Mouse (Mus musculus) myocyte (in vitro differentiated cells): ENCODE data around the gene Eps8l1. TPM values are rescaled to one million over a fixed set of nuclear protein-coding genes. Genes with fewer than 3 reads are reported as not detected.

Source experiments
- H3K27me3 ChIP-seq: one replicate; pipeline ENCODE4 v1.6.1; 2011; ENCODE audit not compliant: control insufficient read depth, insufficient read depth, insufficient read length
- H3K36me3 ChIP-seq: one replicate; pipeline ENCODE4 v1.6.1; 2011; ENCODE audit not compliant: control insufficient read depth, insufficient read depth
- H3K4me2 ChIP-seq: one replicate; pipeline ENCODE4 v1.6.1; 2011; ENCODE audit warnings: low read depth, control low read depth
- H3K4me3 ChIP-seq: one replicate; pipeline ENCODE4 v1.5.1; 2011; ENCODE audit warnings: mild to moderate bottlenecking, control low read depth, moderate library complexity
- H3K79me2 ChIP-seq: one replicate; pipeline ENCODE4 v1.6.1; 2011; ENCODE audit not compliant: control insufficient read depth, insufficient read depth
- H3ac ChIP-seq: one replicate; pipeline ENCODE4 v1.6.1; 2011; ENCODE audit not compliant: control insufficient read depth, insufficient read length
- CEBPB ChIP-seq: IDR thresholded peaks from 2 replicates; pipeline ENCODE4 v1.6.1; 2011; ENCODE audit warnings: mild to moderate bottlenecking, moderate library complexity; ENCODE audit not compliant: poor library complexity, insufficient read depth, severe bottlenecking
- E2F4 ChIP-seq: IDR thresholded peaks from one replicate; pipeline ENCODE4 v1.6.1; 2011; ENCODE audit warnings: mild to moderate bottlenecking, control low read depth, moderate library complexity; ENCODE audit not compliant: insufficient read depth
- MAX ChIP-seq: IDR thresholded peaks from one replicate; pipeline ENCODE4 v1.6.1; 2011; ENCODE audit warnings: low read depth, mild to moderate bottlenecking, control low read depth
- MYOD1 ChIP-seq, 3 experiments: IDR thresholded peaks; one replicate each; pipeline ENCODE4 v1.6.1; 2011; ENCODE audit warnings: control low read depth in 2 of 3, low read depth in 2 of 3, mild to moderate bottlenecking in 2 of 3, moderate library complexity in 1 of 3; ENCODE audit not compliant: insufficient read length in 2 of 3, control insufficient read depth in 1 of 3
- MYOG ChIP-seq, 3 experiments: IDR thresholded peaks; one replicate each; pipeline ENCODE4 v1.6.1; 2011; ENCODE audit warnings: control low read depth in 2 of 3, low read depth in 2 of 3, mild to moderate bottlenecking in 2 of 3; ENCODE audit not compliant: insufficient read length in 2 of 3, control insufficient read depth in 1 of 3, insufficient read depth in 1 of 3
- POLR2A ChIP-seq: IDR thresholded peaks from one replicate; pipeline ENCODE4 v1.6.1; 2011; ENCODE audit warnings: low read depth, mild to moderate bottlenecking, control low read depth, moderate library complexity; ENCODE audit not compliant: insufficient read length
- POLR2AphosphoS2 ChIP-seq: IDR thresholded peaks from one replicate; pipeline ENCODE4 v1.6.1; 2011; ENCODE audit warnings: low read depth, control low read depth; ENCODE audit not compliant: insufficient read length
- REST ChIP-seq: IDR thresholded peaks from one replicate; pipeline ENCODE4 v1.6.1; 2011; ENCODE audit warnings: mild to moderate bottlenecking, control low read depth, moderate library complexity; ENCODE audit not compliant: insufficient read depth, insufficient read length
- SRF ChIP-seq: IDR thresholded peaks from one replicate; pipeline ENCODE4 v1.6.1; 2011; ENCODE audit warnings: low read depth; ENCODE audit not compliant: control insufficient read depth, insufficient read length
- TCF12 ChIP-seq: IDR thresholded peaks from one replicate; pipeline ENCODE4 v1.6.1; 2011; ENCODE audit warnings: mild to moderate bottlenecking, control low read depth; ENCODE audit not compliant: poor library complexity, insufficient read depth, severe bottlenecking
- TCF3 ChIP-seq: IDR thresholded peaks from one replicate; pipeline ENCODE4 v1.6.1; 2011; ENCODE audit warnings: low read depth, control low read depth; ENCODE audit not compliant: insufficient read length
- USF1 ChIP-seq: IDR thresholded peaks from one replicate; pipeline ENCODE4 v1.6.1; 2011; ENCODE audit warnings: low read depth, mild to moderate bottlenecking, control low read depth, moderate library complexity
- polyA plus RNA-seq: library from polyadenylated mRNA; unstranded; fragments of >200 nt; fragmentation: generic; extraction: Trizol; gene quantifications from one replicate; pipeline ENCODE4 v1.2.1, GENCODE M21; 2012; ENCODE audit warnings: missing spikeins

Gene Eps8l1
- polyA plus RNA-seq, 1 experiment: 0.12 TPM

DNA sequence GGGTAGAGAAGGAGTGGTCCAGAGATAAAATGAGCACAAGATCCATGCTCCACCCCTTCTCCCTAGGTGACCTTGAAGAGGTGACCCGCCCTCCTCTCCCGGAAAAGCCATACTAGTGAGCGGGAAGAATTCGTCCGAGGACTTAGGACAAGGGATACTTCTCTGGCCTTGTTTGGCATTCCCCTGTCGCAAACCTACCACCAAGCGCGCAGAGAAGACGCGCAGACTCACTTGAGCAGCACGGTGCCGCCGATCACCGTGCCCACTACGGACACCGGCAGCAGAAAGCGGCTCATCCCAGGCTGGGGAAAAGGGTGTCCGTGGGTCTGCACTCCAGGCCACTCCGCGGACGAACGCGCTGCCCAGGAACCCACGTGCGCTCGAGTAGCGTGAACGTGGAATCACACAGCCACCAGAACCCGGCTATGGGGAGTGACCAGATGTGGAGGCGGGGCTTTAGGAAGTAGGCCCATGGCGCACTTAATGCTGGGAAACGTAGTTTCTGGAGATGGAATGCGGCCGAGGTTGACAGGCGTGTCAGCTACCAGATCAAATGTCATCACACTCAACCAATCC, 15.2 kb upstream of the Eps8l1 start, which contains the start of gene Rdh13:
TSS of gene Rdh13 (minus strand) at position 434 of the 576 bp plus-strand sequence.
- Histone ChIP-seq H3K79me2 (peaks cover 13% of the 10 kb centered on the region), H3K27me3 (no peaks in the 10 kb centered on the region), H3ac (peak within 1 kb of the TSS; percentile 84), H3K4me3 (peak within 1 kb of the TSS; percentile 69), H3K36me3 (peaks cover 9% of the 10 kb centered on the region), H3K4me2 (peak within 1 kb of the TSS; percentile 78)
- peak; percentile 11 for TF ChIP-seq MAX
- TF ChIP-seq POLR2A: peak; percentile 76
- TF ChIP-seq USF1: no peak
- TF ChIP-seq REST: no peak
- peak; percentile 83 for TF ChIP-seq POLR2AphosphoS2
- TF ChIP-seq TCF3: no peak
- no peak for TF ChIP-seq MYOG (IDR thresholded peaks at IDR 0.05; ENCODE audit: control insufficient read depth in 1 of 3, insufficient read depth in 1 of 3, insufficient read length in 2 of 3, low read depth in 2 of 3)
- TF ChIP-seq SRF: peak; percentile 91
- TF ChIP-seq E2F4: no peak
- no peak for TF ChIP-seq TCF12
- TF ChIP-seq MYOD1 (IDR thresholded peaks at IDR 0.05; ENCODE audit: control insufficient read depth in 1 of 3, insufficient read length in 2 of 3, low read depth in 2 of 3): peak in 1 of 3 experiments; percentile 5
- no peak for TF ChIP-seq CEBPB

DNA sequence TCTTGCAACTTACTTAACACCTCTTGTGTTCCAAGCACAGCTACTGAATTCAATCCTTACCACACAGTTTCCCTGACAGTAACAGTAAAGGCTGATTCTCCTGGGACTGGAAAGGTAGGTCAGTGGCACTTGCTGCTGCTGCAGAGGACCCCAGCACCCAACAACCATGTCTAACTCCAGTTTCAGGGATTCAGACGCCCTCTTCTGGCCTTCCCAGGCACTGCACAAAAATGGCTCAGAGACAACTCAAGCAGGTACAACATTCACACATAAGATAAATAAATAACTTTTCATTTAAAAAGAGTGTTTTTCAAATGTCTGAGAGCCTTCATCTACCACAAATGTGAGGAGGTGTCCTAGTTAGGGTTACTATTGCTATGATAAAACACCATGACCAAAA, 13.3 kb upstream of the Eps8l1 start:
- TF ChIP-seq MYOD1 (IDR thresholded peaks at IDR 0.05; ENCODE audit: control insufficient read depth in 1 of 3, insufficient read length in 2 of 3, low read depth in 2 of 3) (no peak), POLR2A (no peak), MYOG (IDR thresholded peaks at IDR 0.05; ENCODE audit: control insufficient read depth in 1 of 3, insufficient read depth in 1 of 3, insufficient read length in 2 of 3, low read depth in 2 of 3) (no peak), REST (no peak), MAX (no peak), USF1 (no peak), CEBPB (no peak), TCF12 (no peak), TCF3 (no peak)
- no peak overlapping the region for H3ac ChIP-seq
- no peaks in the 10 kb centered on the region for H3K27me3 ChIP-seq
- no peak overlapping the region for H3K4me2 ChIP-seq
- H3K36me3 ChIP-seq: no peaks in the 10 kb centered on the region
- no peak overlapping the region for H3K4me3 ChIP-seq
- H3K79me2 ChIP-seq: peaks cover 13% of the 10 kb centered on the region

DNA sequence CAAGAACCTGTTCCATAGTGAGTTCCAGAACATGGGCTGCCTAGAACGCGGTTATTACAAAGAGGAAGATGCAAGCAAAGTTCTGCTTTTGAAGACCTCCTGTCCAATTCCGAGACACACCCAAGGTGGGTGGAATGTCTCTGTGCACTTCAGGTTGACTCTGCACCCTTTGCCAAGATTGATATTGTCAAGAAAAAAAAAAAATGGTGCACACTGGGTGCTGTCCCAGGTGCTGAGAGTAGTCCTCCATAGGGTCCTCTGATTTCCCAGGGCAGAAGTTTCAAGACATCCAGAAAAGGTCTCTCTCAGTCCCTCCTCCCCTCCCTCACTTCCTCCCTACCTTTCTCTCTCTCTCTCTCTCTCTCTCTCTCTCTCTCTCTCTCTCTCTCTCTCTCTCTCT, 12.0 kb upstream of the Eps8l1 start:
- Histone ChIP-seq H3K27me3 (no peaks in the 10 kb centered on the region), H3K79me2 (peaks cover 13% of the 10 kb centered on the region), H3ac (no peak overlapping the region), H3K4me3 (no peak overlapping the region), H3K4me2 (no peak overlapping the region), H3K36me3 (no peaks in the 10 kb centered on the region)
- no peak for TF ChIP-seq MYOG (IDR thresholded peaks at IDR 0.05; ENCODE audit: control insufficient read depth in 1 of 3, insufficient read depth in 1 of 3, insufficient read length in 2 of 3, low read depth in 2 of 3)
- TF ChIP-seq REST: peak; percentile 28

DNA sequence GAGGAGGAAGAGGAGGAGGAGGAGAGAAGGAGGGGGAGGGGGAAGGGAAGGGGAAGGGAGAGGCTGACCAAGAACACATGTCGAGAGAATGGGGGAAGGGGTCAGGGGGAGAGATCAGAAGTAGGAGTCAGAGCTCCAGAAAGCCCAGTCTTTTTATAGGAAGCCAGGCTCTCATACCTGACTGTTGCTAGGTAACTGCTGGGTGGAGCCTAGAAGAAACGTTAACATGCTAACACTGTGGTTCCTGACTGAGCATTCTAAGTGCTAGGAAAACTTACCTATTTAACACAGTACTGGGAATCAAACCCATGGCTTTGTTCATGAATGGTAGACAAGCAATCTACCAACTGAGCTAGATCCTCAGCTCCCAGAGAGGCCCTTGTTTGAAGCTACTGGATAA, 11.3 kb upstream of the Eps8l1 start:
- TF ChIP-seq MYOD1 (IDR thresholded peaks at IDR 0.05; ENCODE audit: control insufficient read depth in 1 of 3, insufficient read length in 2 of 3, low read depth in 2 of 3) (no peak), USF1 (no peak), MYOG (IDR thresholded peaks at IDR 0.05; ENCODE audit: control insufficient read depth in 1 of 3, insufficient read depth in 1 of 3, insufficient read length in 2 of 3, low read depth in 2 of 3) (no peak), REST (no peak), TCF3 (no peak)
- Histone ChIP-seq H3K27me3 (peaks cover 6% of the 10 kb centered on the region), H3K79me2 (peaks cover 9% of the 10 kb centered on the region), H3K4me2 (no peak overlapping the region), H3K4me3 (no peak overlapping the region), H3ac (no peak overlapping the region), H3K36me3 (no peaks in the 10 kb centered on the region)

DNA sequence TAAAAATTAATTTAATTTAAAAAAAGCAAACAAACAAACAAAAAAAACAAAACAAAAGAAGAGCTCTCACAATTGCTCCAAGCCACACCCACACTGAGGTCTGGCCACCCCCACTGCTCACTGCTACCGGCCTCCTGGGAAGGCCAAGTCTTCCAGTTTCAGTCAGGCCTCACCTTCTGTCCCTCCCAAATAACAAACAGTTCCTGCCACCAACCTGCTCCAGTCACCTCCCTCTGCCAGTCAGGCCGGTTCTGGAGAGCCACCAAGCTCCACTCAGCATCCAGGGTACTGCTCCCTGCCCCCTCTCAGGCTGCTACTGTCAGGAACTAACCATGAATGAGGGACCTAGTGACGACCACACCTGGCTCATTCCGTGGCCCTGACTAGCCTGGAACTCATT, 7.8 kb upstream of the Eps8l1 start:
- H3K79me2 ChIP-seq: no peaks in the 10 kb centered on the region
- H3K36me3 ChIP-seq: no peaks in the 10 kb centered on the region
- H3ac ChIP-seq: no peak overlapping the region
- TF ChIP-seq SRF (no peak), MYOG (IDR thresholded peaks at IDR 0.05; ENCODE audit: control insufficient read depth in 1 of 3, insufficient read depth in 1 of 3, insufficient read length in 2 of 3, low read depth in 2 of 3) (no peak), REST (no peak)
- H3K27me3 ChIP-seq: peaks cover 6% of the 10 kb centered on the region
- H3K4me3 ChIP-seq: no peak overlapping the region
- no peak overlapping the region for H3K4me2 ChIP-seq
